19 mouse cellular contexts compared by ENCODE assay signal in the genomic region with DNA sequence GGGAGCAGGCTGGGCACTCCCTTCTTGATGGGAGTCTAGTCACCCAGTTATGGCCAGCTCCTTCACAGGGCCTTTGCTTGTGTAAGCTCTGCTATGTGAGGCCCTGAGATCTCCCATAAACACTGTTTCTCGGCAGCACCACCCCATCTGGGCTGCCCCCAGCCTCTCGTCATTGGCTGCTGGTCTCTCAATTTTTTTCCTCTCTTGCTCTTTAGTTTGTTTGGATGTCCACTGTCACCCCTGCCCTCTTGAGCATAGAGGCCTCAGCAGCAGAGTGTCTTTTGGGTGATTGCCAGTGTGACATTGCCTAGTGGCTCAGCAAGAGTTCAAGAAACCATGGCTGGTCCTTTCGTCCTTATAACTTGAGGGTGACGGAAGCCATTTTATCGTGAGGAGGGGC.
DNase-seq lines count a peak whose midpoint lies in the region; ATAC-seq lines count a peak whose summit lies in the region.
"Had no signal": no experiment of that assay in that cellular context is flagged by ENCODE, and none has a peak within 500 bp of the region (broad histone marks: within the 10 kb centered on the region; RNA-seq: fewer than 3 reads in every experiment).

No protein-coding gene starts in this region.

- no peaks in the 10 kb centered on the region for H3K9me3 ChIP-seq in kidney, embryonic 15.5 days (replicated peaks)
- H3K9me3 ChIP-seq: forebrain, embryonic 13.5 days; G1E; limb, embryonic 13.5 days had no signal

- peaks cover 8% of the 10 kb centered on the region for H3K36me3 ChIP-seq in kidney, embryonic 15.5 days
- H3K36me3 ChIP-seq: G1E had no signal

- no peak overlapping the region for H3K27ac ChIP-seq in kidney, embryonic 15.5 days
- H3K27ac ChIP-seq: forebrain, embryonic 13.5 days; hindbrain, postnatal 0 days; limb, embryonic 13.5 days had no signal

- H3K4me3 ChIP-seq in kidney, embryonic 15.5 days (replicated peaks), result no peak overlapping the region
- H3K4me3 ChIP-seq: forebrain, embryonic 13.5 days; limb, embryonic 13.5 days had no signal

- DNase-seq in gastrocnemius, postnatal 14 days, result peak; percentile 2
- DNase-seq in gastrocnemius, postnatal 36 days, result no peak
- DNase-seq in kidney, postnatal 25 days, result peak; percentile 28 to 48
- DNase-seq in ovary, postnatal 36 days (ENCODE audit: low spot score), result peak; percentile 2
- no peak for DNase-seq in ovary, postnatal 14 days (ENCODE audit: low spot score)
- DNase-seq in lung, postnatal 10 days, result peak; percentile 47
- DNase-seq in left cerebral cortex, postnatal 36 days (ENCODE audit: low spot score in 2 of 2), result no peak
- DNase-seq: adrenal gland, postnatal 14 days; cerebellum, adult 9-11 months; heart, postnatal 4 days; retina, postnatal 1 day; thymus, postnatal 25 days had no signal

- WGBS in kidney, embryonic 15.5 days, result 80% methylated on average over 5 of the region's 5 CpGs

- no peak overlapping the region for H3K9ac ChIP-seq in kidney, embryonic 15.5 days
- H3K9ac ChIP-seq: forebrain, embryonic 13.5 days; limb, embryonic 13.5 days had no signal

- no peaks in the 10 kb centered on the region for H3K27me3 ChIP-seq in kidney, embryonic 15.5 days
- H3K27me3 ChIP-seq: forebrain, embryonic 13.5 days; limb, embryonic 13.5 days had no signal

- H3K4me2 ChIP-seq in kidney, embryonic 15.5 days, result no peak overlapping the region
- H3K4me2 ChIP-seq: forebrain, embryonic 13.5 days; limb, embryonic 13.5 days had no signal

- no peak for ATAC-seq in kidney, embryonic 15.5 days (replicated peaks; ENCODE audit: low FRiP score)
- ATAC-seq: activated CD4-positive, CD25-positive, alpha-beta regulatory T cell, adult 4 months; forebrain, embryonic 13.5 days; hindbrain, postnatal 0 days; intestine, postnatal 0 days had no signal

- peaks cover 21% of the 10 kb centered on the region for H3K4me1 ChIP-seq in kidney, embryonic 15.5 days

- intact Hi-C loops in gastrocnemius, postnatal 14 days (cut with DNase I; ENCODE audit: low total_unique reads), result no loop called here
- intact Hi-C loops in gastrocnemius, postnatal 36 days (cut with DNase I), result no loop called here
- intact Hi-C loops in left cerebral cortex, postnatal 36 days (cut with DNase I), result no loop called here

Comparison
In these comparisons a context has a peak if more than half of its experiments do, and no peak if none do; other contexts are left out.
1. DNase-seq: peak in gastrocnemius, postnatal 14 days (single experiment), kidney, postnatal 25 days (2 of 2), ovary, postnatal 36 days (single experiment) and lung, postnatal 10 days (single experiment); none in gastrocnemius, postnatal 36 days (0 of 2), ovary, postnatal 14 days (single experiment) and left cerebral cortex, postnatal 36 days (0 of 2).